Mouse (Mus musculus): Measurements from ENCODE around the gene Smad6.

DNA sequence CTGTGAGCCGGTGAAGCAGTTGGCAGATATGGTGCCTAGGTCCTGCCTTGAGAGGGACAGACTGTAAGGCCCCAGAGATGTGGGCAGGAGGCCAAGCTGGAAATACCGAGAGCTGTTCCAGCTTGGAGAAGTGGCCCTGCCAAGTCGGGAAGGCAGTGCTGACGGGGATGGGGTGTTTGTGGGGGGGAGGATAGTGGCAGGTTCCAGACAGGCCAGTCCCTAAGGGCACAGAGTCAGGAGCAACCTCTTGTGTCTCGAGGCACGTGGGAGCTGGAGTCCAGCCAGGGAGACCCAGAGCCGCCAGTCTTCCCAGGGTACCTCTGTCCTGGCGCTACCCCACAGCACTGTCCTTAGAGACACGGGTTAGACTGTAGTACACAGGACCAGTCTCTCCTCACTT is 53.3 kb downstream of the Smad6 start:
- TF ChIP-seq CTCF (IDR thresholded peaks at IDR 0.05; ENCODE audit: extremely low read depth, insufficient read depth, low read length), result no peak
- TF ChIP-seq POLR2A (IDR thresholded peaks at IDR 0.05; ENCODE audit: extremely low read depth, insufficient read depth, low read length), result no peak
